ENCODE assay signal across 19 mouse cellular contexts in the genomic region with DNA sequence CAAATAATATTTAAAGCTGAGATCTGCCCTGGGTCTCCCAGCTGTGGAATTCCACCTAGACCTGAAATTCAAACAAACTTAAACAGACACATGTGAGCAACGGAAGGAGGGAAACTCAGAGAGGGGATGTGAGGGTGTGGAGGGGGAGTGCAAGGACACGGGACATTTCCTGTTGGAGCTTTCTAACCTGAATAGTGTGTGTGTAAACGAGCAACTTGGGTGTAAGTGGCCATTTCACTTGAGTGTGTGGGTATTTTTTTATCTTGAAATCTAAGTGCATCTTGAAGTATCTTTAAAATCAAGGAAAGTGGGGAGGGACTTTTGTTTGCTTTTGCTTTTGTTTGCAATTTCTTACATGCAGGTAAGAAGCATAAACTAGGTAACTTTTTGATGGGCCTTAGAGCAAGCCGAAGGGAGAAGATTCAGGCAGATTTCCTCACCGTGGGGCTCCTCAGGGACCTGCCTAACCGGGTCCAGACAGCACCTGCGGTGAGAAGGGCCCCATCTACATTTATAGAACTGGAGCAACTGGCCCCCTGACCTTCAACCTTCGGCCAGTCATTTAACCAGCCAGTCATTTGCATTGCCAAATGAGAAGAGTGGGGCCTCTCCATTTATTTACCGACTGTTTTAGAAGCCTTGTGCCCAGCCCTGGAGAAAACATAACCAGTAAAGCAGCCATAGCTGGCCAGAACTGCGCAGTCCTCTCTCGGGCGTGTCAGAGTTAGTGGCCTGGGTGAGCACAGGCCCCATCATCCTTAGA. TPM values are rescaled to one million over a fixed set of nuclear protein-coding genes. Genes with fewer than 3 reads are reported as not detected.
DNase-seq lines count a peak whose midpoint lies in the region; ATAC-seq lines count a peak whose summit lies in the region.
"Had no signal": no experiment of that assay in that cellular context is flagged by ENCODE, and none has a peak within 500 bp of the region (broad histone marks: within the 10 kb centered on the region; RNA-seq: fewer than 3 reads in every experiment).

No protein-coding gene starts in this region.

- H3K27ac ChIP-seq in liver, embryonic 12.5 days: peak overlapping the region; percentile 68; the same call in 1 of the 2 replicates
- 0 out of 2 replicates have a peak overlapping the region, but pooled peaks have one; percentile 34 for H3K27ac ChIP-seq in brown adipose tissue, adult 24 weeks (replicated peaks; ENCODE audit: low read depth, low read length)
- peak overlapping the region; percentile 28 for H3K27ac ChIP-seq in kidney, embryonic 15.5 days
- H3K27ac ChIP-seq in liver, embryonic 16.5 days (ENCODE audit: low read length): peak overlapping the region; percentile 51
- H3K27ac ChIP-seq in forebrain, embryonic 16.5 days (ENCODE audit: low read length): no peak overlapping the region
- H3K27ac ChIP-seq: embryonic facial prominence, embryonic 10.5 days; forebrain, embryonic 15.5 days; heart, embryonic 10.5 days; macrophage had no signal

- DNase-seq in liver: no peak
- DNase-seq in left cerebral cortex, postnatal 10 days (ENCODE audit: extremely low spot score in 1 of 2, low spot score in 2 of 2): no peak
- no peak for DNase-seq in layer of hippocampus, postnatal 36 days
- DNase-seq: cerebellum, adult 11-12 months; cerebellum, postnatal 36 days; gastrocnemius, postnatal 25 days; midbrain, embryonic 14.5 days; thymus, postnatal 4 days had no signal

- 70% methylated on average over 12 of the region's 12 CpGs for WGBS in liver, embryonic 12.5 days (ENCODE audit: insufficient replicate concordance)
- WGBS in kidney, embryonic 15.5 days: 51% methylated on average over 12 of the region's 12 CpGs
- WGBS in liver, embryonic 16.5 days (ENCODE audit: insufficient replicate concordance): 63% methylated on average over 12 of the region's 12 CpGs
- WGBS in forebrain, embryonic 16.5 days: 78% methylated on average over 12 of the region's 12 CpGs

- H3K4me2 ChIP-seq in liver, embryonic 12.5 days: 0 out of 2 replicates have a peak overlapping the region, but pooled peaks have one; percentile 4
- H3K4me2 ChIP-seq in kidney, embryonic 15.5 days: no peak overlapping the region
- H3K4me2 ChIP-seq in liver, embryonic 16.5 days (ENCODE audit: low read depth, low read length): no peak overlapping the region
- H3K4me2 ChIP-seq in forebrain, embryonic 16.5 days (ENCODE audit: low read length): no peak overlapping the region
- H3K4me2 ChIP-seq: forebrain, embryonic 15.5 days had no signal

- no peak for ATAC-seq in liver, embryonic 12.5 days
- ATAC-seq in kidney, embryonic 15.5 days (replicated peaks; ENCODE audit: low FRiP score): no peak
- ATAC-seq in liver, embryonic 16.5 days (ENCODE audit: low read depth): no peak
- no peak for ATAC-seq in forebrain, embryonic 16.5 days
- ATAC-seq: forebrain, embryonic 15.5 days; hindbrain, embryonic 16.5 days had no signal

- peaks cover 49% of the 10 kb centered on the region for H3K4me1 ChIP-seq in liver, embryonic 12.5 days
- 0 out of 2 replicates have a peak, but pooled peaks cover 3% of the 10 kb centered on the region for H3K4me1 ChIP-seq in brown adipose tissue, adult 24 weeks (ENCODE audit: control insufficient read depth, insufficient read depth, insufficient read length, low read length)
- peaks cover 53% of the 10 kb centered on the region for H3K4me1 ChIP-seq in kidney, embryonic 15.5 days
- peaks cover 39% of the 10 kb centered on the region for H3K4me1 ChIP-seq in liver, embryonic 16.5 days (ENCODE audit: control insufficient read depth, low read depth, low read length)
- H3K4me1 ChIP-seq in forebrain, embryonic 16.5 days (replicated peaks; ENCODE audit: control insufficient read depth, insufficient read depth, low read length): peaks cover 21% of the 10 kb centered on the region

- intact Hi-C loops in left cerebral cortex, postnatal 10 days (cut with DNase I): loop anchor here (2.0 to 5.0 kb wide), 2 partner anchors 205 to 305 kb away; no protein-coding TSS in a partner anchor

- no peaks in the 10 kb centered on the region for H3K9me3 ChIP-seq in liver, embryonic 12.5 days (replicated peaks)
- no peaks in the 10 kb centered on the region for H3K9me3 ChIP-seq in kidney, embryonic 15.5 days (replicated peaks)
- H3K9me3 ChIP-seq in liver, embryonic 16.5 days (replicated peaks; ENCODE audit: control insufficient read depth, low read length): no peaks in the 10 kb centered on the region
- H3K9me3 ChIP-seq in forebrain, embryonic 16.5 days (ENCODE audit: control insufficient read depth, low read length): no peaks in the 10 kb centered on the region
- H3K9me3 ChIP-seq: embryonic facial prominence, embryonic 10.5 days; forebrain, embryonic 15.5 days; heart, embryonic 10.5 days had no signal

- H3K27me3 ChIP-seq in liver, embryonic 12.5 days (replicated peaks): no peaks in the 10 kb centered on the region
- H3K27me3 ChIP-seq in kidney, embryonic 15.5 days: no peaks in the 10 kb centered on the region
- no peaks in the 10 kb centered on the region for H3K27me3 ChIP-seq in liver, embryonic 16.5 days (ENCODE audit: control insufficient read depth, insufficient read depth, low read depth, low read length)
- no peaks in the 10 kb centered on the region for H3K27me3 ChIP-seq in forebrain, embryonic 16.5 days (replicated peaks; ENCODE audit: control insufficient read depth, insufficient read depth, low read length)
- H3K27me3 ChIP-seq: forebrain, embryonic 15.5 days had no signal

- H3K36me3 ChIP-seq in liver, embryonic 12.5 days: peaks cover 20% of the 10 kb centered on the region
- H3K36me3 ChIP-seq in kidney, embryonic 15.5 days: peaks cover 14% of the 10 kb centered on the region
- H3K36me3 ChIP-seq in liver, embryonic 16.5 days (ENCODE audit: control insufficient read depth, insufficient read depth): no peaks in the 10 kb centered on the region
- 0 out of 2 replicates have a peak, but pooled peaks cover 3% of the 10 kb centered on the region for H3K36me3 ChIP-seq in forebrain, embryonic 16.5 days (ENCODE audit: control insufficient read depth, insufficient read depth)

- no peak overlapping the region for H3K4me3 ChIP-seq in liver, embryonic 12.5 days
- H3K4me3 ChIP-seq in brown adipose tissue, adult 24 weeks (ENCODE audit: insufficient read depth, low read depth, low read length): no peak overlapping the region
- no peak overlapping the region for H3K4me3 ChIP-seq in kidney, embryonic 15.5 days (replicated peaks)
- no peak overlapping the region for H3K4me3 ChIP-seq in liver, embryonic 16.5 days (ENCODE audit: low read depth, low read length)
- no peak overlapping the region for H3K4me3 ChIP-seq in forebrain, embryonic 16.5 days (replicated peaks; ENCODE audit: low read length)
- H3K4me3 ChIP-seq: embryonic facial prominence, embryonic 10.5 days; erythroblast, embryonic 14.5 days; forebrain, embryonic 15.5 days; heart, embryonic 10.5 days had no signal

- 0 out of 2 replicates have a peak overlapping the region, but pooled peaks have one; percentile 18 for H3K9ac ChIP-seq in liver, embryonic 12.5 days
- no peak overlapping the region for H3K9ac ChIP-seq in kidney, embryonic 15.5 days
- H3K9ac ChIP-seq in liver, embryonic 16.5 days (ENCODE audit: low read depth, low read length): no peak overlapping the region
- no peak overlapping the region for H3K9ac ChIP-seq in forebrain, embryonic 16.5 days (replicated peaks; ENCODE audit: low read depth, low read length)
- H3K9ac ChIP-seq: forebrain, embryonic 15.5 days had no signal

RNA-seq across cellular contexts. Expression of gene Ppp2r1b, which starts 2.7 kb away (rescaled TPM):
- 131 and 137 TPM in 2 replicates for polyA plus RNA-seq in liver, embryonic 12.5 days (2016; fragmentation: Nextera tagmentation; extraction: Ambion mirVana)
- 35.1 and 41.6 TPM in 2 replicates for polyA plus RNA-seq in brown adipose tissue, adult 24 weeks (2012; ENCODE audit: insufficient read depth, insufficient read length, missing spikeins)
- 74.8 and 75.6 TPM in 2 replicates for polyA plus RNA-seq in kidney, embryonic 15.5 days (2015; fragmentation: Nextera tagmentation; extraction: Ambion mirVana)
- polyA plus RNA-seq in liver, embryonic 16.5 days (2015; fragmentation: Nextera tagmentation; extraction: Ambion mirVana): 59.4 and 63.0 TPM in 2 replicates
- total RNA-seq in left cerebral cortex, postnatal 10 days (2021): 10 to 100 TPM; 21.1 to 23.2 TPM
- polyA plus RNA-seq in forebrain, embryonic 16.5 days (2015; fragmentation: Nextera tagmentation; extraction: Ambion mirVana): 86.4 and 104 TPM in 2 replicates
- 10 to 100 TPM; 17.4 to 18.5 TPM for total RNA-seq in layer of hippocampus, postnatal 36 days (2021)
